Mouse (Mus musculus) kidney, adult 2 months (tissue): ENCODE results near the gene Plpp4.

Source experiments
- CTCF ChIP-seq: fragments of 200-500 bp; conservative IDR thresholded peaks from 2 replicates; pipeline ENCODE4 v1.5.1; 2011; ENCODE audit warnings: low read depth, mild to moderate bottlenecking, control low read depth, low read length, moderate library complexity, mixed read lengths; ENCODE audit not compliant: insufficient read depth, insufficient read length
- POLR2A ChIP-seq: fragments of 200-500 bp; IDR thresholded peaks from one replicate; pipeline ENCODE4 v1.6.1; 2011; ENCODE audit warnings: low read depth, low read length, control low read depth

DNA sequence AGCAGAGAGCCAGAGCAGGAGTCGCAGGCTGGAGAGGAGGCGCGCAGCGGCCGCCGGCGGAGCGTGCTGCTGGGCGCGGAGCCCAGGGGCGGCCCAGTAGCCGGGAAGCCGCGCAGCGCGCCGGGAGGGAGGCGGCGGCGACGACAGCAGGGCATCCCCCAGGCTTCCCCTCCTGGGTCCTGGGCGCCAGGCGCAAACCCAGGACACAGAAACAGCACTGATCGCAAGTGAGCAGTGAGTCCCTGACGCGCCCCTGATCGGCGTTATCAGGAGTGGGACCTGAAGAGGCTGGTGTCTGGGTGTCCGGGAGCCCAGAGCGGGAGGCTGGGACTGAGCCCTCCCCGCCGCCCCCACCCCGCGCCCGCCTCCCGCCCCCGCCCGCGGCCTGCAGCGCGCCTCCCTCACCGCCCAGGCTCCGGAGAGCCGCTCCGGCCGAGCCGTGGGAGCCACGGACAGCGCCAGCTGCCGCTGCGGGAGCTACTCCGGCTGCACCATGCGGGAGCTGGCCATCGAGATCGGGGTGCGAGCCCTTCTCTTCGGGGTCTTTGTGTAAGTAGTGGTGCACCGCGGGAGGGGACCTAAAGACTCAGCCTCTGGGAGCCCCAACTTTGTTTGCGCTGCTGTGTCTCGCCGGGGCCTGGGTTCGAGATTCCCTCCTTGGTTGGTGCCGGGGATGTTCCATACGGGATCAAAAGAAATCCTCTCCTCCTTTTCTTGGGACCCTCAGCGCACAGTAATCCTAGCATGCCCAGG, at the start of gene Plpp4:
- TF ChIP-seq CTCF (no peak), POLR2A (no peak)
